Mouse (Mus musculus): Measurements from ENCODE around the gene Epyc.
"Not testable (repeated sequence)": the region's sequence is repeated elsewhere in the genome, so short reads cannot be mapped to it uniquely, and the experiment has no call there.

Epyc gene

DNA sequence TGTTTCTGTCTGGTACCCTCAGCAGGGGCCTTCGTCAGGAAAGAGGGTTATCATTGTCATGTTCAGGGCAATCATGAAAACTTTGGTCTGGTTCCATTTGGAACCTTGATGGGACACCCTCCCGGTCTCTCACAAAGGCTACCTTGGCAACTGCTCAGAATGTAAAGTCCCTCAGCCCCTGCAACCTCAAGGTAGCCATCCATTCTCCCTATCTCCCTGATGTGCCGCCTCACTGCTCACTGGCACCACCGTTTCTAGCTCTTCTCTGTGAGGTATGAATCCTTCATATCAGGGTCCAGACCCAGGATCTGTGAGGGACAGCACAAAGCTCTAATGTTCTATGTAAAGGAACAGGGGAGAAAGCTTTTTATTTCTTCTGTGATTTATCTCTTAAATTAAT is 70.7 kb downstream of the Epyc start:
- DNase-seq (ENCODE audit: low read depth, low spot score), result no peak

DNA sequence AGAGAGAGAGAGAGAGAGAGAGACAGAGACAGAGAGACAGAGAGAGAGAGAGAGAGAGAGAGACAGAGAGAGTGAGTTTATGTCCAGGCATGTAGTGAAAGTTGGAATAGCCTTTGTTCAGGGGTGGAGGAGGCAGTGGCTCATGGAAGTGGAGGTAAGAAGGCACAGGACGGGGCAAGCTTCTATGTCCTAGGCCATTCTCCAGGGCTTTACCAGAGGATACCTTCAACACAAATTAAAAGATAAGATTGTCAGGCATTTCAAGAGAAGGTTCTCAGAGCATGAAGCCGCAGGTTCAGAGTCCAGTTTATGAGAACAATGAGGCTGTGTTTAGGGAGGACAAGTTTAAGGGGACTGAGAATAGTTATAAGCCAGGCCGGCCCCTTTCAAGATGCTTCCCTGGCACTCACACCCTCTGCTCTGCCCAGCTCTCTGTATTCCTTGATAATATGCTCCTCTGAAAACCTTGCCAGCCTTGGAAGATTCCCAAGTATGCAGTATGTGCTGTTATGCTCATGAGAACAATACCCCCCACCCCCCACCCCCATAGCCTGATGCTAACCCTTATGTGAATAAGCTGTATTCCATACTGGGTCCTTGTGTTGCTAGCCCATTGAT is 71.5 kb downstream of the Epyc start:
- DNase-seq (ENCODE audit: low read depth, low spot score), result no peak

DNA sequence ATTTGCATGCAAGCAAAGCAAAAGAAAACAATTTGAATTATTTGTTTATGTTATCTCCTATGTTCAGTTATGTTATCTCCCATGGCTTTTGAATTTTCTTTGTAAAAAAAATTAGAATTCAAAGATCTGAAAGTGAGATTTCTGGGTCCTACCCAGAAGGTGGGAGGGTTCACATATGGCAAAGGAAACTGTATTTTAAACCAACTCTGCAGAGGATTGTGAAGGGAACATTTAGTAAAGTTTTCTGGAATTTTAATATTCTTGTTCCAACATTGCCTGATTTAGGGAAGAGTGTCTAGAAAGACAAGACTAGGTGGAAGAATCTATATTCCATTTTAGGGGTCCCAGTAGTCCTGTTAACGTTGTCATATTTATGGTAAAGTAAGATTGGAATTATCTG is 73.4 kb downstream of the Epyc start:
- DNase-seq (ENCODE audit: low read depth, low spot score), result no peak

DNA sequence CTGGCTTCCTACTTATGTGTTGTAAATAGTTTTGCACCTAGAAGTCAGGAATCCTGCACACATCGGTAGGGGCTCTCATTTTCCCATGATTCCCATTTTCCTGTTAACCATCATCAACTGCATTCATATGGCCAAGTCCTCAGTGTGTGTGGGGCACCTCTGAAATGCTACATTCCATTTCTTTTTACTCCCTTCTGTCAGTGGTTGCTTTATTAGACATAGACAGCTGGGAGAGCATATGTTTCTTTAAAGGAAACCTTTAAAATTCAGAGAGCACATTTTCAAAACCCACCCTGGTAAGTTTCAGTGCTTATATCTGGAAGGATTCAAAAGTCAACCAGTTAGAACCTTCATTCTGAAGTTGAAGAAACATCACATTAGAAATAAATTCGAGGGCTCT is 74.2 kb downstream of the Epyc start:
- no peak for DNase-seq (ENCODE audit: low read depth, low spot score)

DNA sequence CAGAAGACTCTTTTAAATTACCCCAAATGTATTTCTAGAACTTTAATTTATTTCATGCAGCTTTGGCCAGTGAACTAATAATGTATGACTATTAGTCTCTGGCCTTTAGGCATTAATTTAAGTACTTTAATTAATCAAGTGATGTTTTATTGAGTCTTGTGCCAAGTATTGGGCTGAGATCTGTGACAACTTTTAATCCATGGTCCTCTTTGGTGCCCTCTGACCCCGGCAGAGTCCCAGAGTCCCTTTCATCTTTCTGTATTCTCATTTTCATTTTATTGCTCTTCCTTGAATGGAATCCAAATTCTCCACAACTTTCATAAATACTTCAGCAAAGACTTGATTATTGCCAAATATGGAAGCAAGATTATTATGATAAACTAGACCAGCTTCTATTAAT is 76.8 kb downstream of the Epyc start:
- no peak for DNase-seq (ENCODE audit: low read depth, low spot score)

DNA sequence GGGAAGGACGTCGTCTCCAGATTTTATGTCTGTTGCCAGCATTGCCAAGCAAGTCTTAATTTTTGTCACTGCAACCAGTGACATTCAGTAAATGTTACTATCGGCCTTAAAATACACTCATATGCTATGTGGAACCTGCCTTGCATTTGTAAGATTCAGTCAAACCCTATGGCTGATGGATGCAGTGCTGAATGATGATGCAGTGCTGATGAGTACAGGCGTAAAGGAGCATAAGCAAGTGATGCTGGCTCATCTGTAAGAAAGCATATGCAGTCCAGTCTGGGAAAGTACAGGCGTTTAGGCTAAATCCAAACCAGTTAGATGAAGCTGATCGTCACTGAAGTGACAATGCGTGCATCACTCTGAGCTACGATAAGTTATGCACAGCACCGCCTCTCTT is 78.8 kb downstream of the Epyc start:
- DNase-seq (ENCODE audit: low read depth, low spot score), result no peak

DNA sequence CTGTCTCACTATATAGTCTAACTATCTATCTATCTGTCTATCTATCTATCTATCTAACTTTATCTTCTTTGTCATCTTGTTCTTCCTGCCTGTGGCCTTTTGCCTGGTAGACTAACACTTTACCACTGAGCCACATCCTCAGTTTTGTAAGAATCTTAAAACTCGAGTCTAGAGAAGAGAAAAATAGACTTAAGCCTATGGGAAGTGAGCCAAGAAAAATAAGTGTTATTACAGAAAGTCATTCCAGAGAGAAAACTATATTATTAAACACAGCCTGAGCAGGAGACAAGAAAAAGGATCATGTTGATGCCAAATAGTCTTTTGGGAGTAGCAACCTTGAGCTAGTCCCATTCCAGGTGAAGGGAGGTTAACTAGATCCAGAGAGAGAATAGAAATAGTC is 82.1 kb downstream of the Epyc start:
- DNase-seq (ENCODE audit: low read depth, low spot score), result peak; percentile 42

DNA sequence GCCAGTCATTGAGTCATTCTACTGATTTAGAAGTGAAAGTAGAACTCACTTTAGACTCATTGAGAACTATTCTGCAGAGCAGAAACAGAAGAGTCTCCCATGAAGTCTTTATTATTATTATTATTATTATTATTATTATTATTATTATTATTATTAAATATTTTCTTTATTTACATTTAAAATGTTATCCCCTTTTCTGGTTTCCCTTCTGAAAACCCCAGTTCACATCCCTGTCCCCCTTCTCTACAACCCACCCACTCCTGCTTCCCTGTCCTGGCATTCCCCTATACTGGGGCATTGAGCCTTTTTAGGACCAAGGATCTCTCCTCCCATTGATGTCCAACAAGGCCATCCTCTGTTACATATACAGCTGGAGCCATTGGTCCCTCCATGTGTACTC is 82.8 kb downstream of the Epyc start, which contains the start of gene C030005K15Rik:
Gene C030005K15Rik, minus strand, starts transcription at position 101 of the 400 bp plus-strand sequence.
- not testable (repeated sequence) for DNase-seq (ENCODE audit: low read depth, low spot score)

Data from 3T3-L1 (cell line).